Mouse (Mus musculus) erythroblast, embryonic 14.5 days (primary cell): ENCODE measurements around the gene Magi2.

Source experiments
- GATA1 ChIP-seq: IDR thresholded peaks from 2 replicates; pipeline ENCODE4 v1.6.1; 2012; ENCODE audit warnings: low read length, inconsistent platforms, mixed read lengths
- TAL1 ChIP-seq: IDR thresholded peaks from 3 replicates; pipeline ENCODE4 v1.6.1; 2012; ENCODE audit warnings: low read length, inconsistent platforms, mixed read lengths

DNA sequence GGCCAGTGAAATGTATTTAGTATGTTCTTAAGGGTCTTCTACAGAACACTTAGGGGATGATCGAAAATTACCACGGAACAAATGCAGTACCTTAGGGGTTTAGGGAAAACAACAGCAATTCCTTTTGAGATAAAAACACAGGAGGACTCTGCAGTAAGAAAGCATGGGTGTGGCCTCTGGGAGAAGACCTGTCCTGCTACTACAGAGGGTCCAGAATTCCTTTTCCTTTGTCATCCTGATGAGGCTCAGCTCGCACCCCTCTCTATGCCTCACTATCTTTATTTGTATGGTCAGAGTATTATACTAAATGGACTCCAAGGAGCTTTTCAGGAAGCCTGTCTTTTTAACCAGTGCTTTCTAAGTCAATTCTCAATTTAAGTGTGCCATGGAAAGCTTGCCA, 877.7 kb downstream of the Magi2 start:
- TF ChIP-seq GATA1 (no peak), TAL1 (no peak)
